Mouse (Mus musculus): Measurements from ENCODE around the gene Gm11639. TPM values are rescaled to one million over a fixed set of nuclear protein-coding genes. Genes with fewer than 3 reads are reported as not detected.

Gm11639 gene
- total and polyA plus RNA-seq, 3 experiments, result 0.21 to 0.67 (median 0.32) TPM

GRCm38 (mm10) chr11:104662573-104662972 is 22.9 kb upstream of the Gm11639 start:
- DNase-seq (ENCODE audit: extremely low read depth), result no peak
- H3K9ac ChIP-seq (ENCODE audit: insufficient read depth, low read depth), result no peak overlapping the region
- dilution Hi-C loops (cut with MboI; ENCODE audit: extremely low pct_ligation_motif_present, extremely low pct_unique_long_range_greater_than_20kb, low sequenced_read_pairs), result no loop called here
- no peak overlapping the region for H3K27ac ChIP-seq (ENCODE audit: insufficient read depth, low read depth)
- peaks cover 1 to 24% of the 10 kb centered on the region in 2 experiments; a peak in 2 of 4 replicates for H3K4me1 ChIP-seq (ENCODE audit: control insufficient read depth in 1 of 2, insufficient read depth in 2 of 2)
- TF ChIP-seq POLR2A (IDR thresholded peaks at IDR 0.05; ENCODE audit: low read depth, low read length) (no peak), MEF2A (IDR thresholded peaks at IDR 0.05; ENCODE audit: borderline replicate concordance, low read depth, low read length) (no peak), CTCF (conservative IDR thresholded peaks at IDR 0.05 in 1 of 2, IDR thresholded peaks at IDR 0.05 in 1 of 2; ENCODE audit: low read depth in 2 of 2, low read length in 2 of 2) (no peak), USF1 (IDR thresholded peaks at IDR 0.05; ENCODE audit: low read depth, low read length) (no peak), ZMIZ1 (IDR thresholded peaks at IDR 0.05; ENCODE audit: low read depth, low read length) (no peak), ZKSCAN1 (IDR thresholded peaks at IDR 0.05; ENCODE audit: borderline replicate concordance, low read depth, low read length) (no peak), POLR2AphosphoS2 (IDR thresholded peaks at IDR 0.05; ENCODE audit: low read depth, low read length) (no peak), ZNF384 (IDR thresholded peaks at IDR 0.05; ENCODE audit: low read depth, low read length) (no peak), PAX5 (IDR thresholded peaks at IDR 0.05; ENCODE audit: low read length) (no peak), ZC3H11A (IDR thresholded peaks at IDR 0.05; ENCODE audit: low read depth, low read length) (no peak), MAZ (IDR thresholded peaks at IDR 0.05; ENCODE audit: low read depth, low read length) (no peak), SIN3A (IDR thresholded peaks at IDR 0.05; ENCODE audit: low read length) (no peak), RCOR1 (conservative IDR thresholded peaks at IDR 0.05; ENCODE audit: low read depth, low read length) (no peak), ETS1 (conservative IDR thresholded peaks at IDR 0.05; ENCODE audit: low read depth, low read length) (no peak), USF2 (conservative IDR thresholded peaks at IDR 0.05; ENCODE audit: low read depth, low read length) (no peak), KAT2A (IDR thresholded peaks at IDR 0.05; ENCODE audit: insufficient replicate concordance, low read length) (no peak), JUND (conservative IDR thresholded peaks at IDR 0.05; ENCODE audit: low read depth, low read length) (no peak), RAD21 (IDR thresholded peaks at IDR 0.05; ENCODE audit: low read depth, low read length) (no peak), MAX (IDR thresholded peaks at IDR 0.05; ENCODE audit: low read length) (no peak)
- no peaks in the 10 kb centered on the region for H3K79me2 ChIP-seq (replicated peaks; ENCODE audit: control insufficient read depth, extremely low read depth, insufficient read depth, poor library complexity, severe bottlenecking)
- peaks cover 0 to 68% of the 10 kb centered on the region in 2 experiments for H3K36me3 ChIP-seq (replicated peaks in 1 of 2; ENCODE audit: control insufficient read depth in 1 of 2, insufficient read depth in 1 of 2, low read length in 1 of 2)
- in situ Hi-C loops (cut with MboI; ENCODE audit: low pct_ligation_motif_present, low pct_unique_long_range_greater_than_20kb, low sequenced_read_pairs), result no loop called here
- H3K27me3 ChIP-seq (replicated peaks), result no peaks in the 10 kb centered on the region
- H3K9me3 ChIP-seq (replicated peaks; ENCODE audit: low read length), result peaks cover 11% of the 10 kb centered on the region
- no peak overlapping the region for H3K4me3 ChIP-seq (replicated peaks in 1 of 3; ENCODE audit: low read depth in 2 of 3, low read length in 2 of 3, poor library complexity in 1 of 3)
- H3K4me2 ChIP-seq (ENCODE audit: insufficient read depth, low read depth, poor library complexity, severe bottlenecking), result no peak overlapping the region

- dilution Hi-C loops (cut with MboI; ENCODE audit: extremely low pct_ligation_motif_present, extremely low pct_unique_long_range_greater_than_20kb, low sequenced_read_pairs), result no loop called here
Measured at GRCm38 (mm10) chr11:104663241-104663877, 22.1 kb upstream of the Gm11639 start.

More at GRCm38 (mm10) chr11:104663241-104663877, 22.1 kb upstream of the Gm11639 start:
- TF ChIP-seq GABPA (IDR thresholded peaks at IDR 0.05; ENCODE audit: insufficient replicate concordance, low read depth, low read length), result no peak
- no peak for TF ChIP-seq USF1 (IDR thresholded peaks at IDR 0.05; ENCODE audit: low read depth, low read length)
- peak in 1 of 2 experiments; percentile 33; a peak in 2 of 4 replicates for TF ChIP-seq CTCF (conservative IDR thresholded peaks at IDR 0.05 in 1 of 2, IDR thresholded peaks at IDR 0.05 in 1 of 2; ENCODE audit: low read depth in 2 of 2, low read length in 2 of 2)
- no peak for TF ChIP-seq MXI1 (IDR thresholded peaks at IDR 0.05; ENCODE audit: low read depth, low read length)
- TF ChIP-seq SMC3 (IDR thresholded peaks at IDR 0.05; ENCODE audit: low read depth, low read length), result peak; percentile 18; the same call in 1 of the 2 replicates
- no peak for TF ChIP-seq CHD2 (IDR thresholded peaks at IDR 0.05; ENCODE audit: low read length)
- TF ChIP-seq ZKSCAN1 (IDR thresholded peaks at IDR 0.05; ENCODE audit: borderline replicate concordance, low read depth, low read length), result no peak
- peak; percentile 38 for TF ChIP-seq RAD21 (IDR thresholded peaks at IDR 0.05; ENCODE audit: low read depth, low read length)
- no peak for TF ChIP-seq CHD1 (IDR thresholded peaks at IDR 0.05; ENCODE audit: low read depth, low read length)
- no peaks in the 10 kb centered on the region for H3K27me3 ChIP-seq (replicated peaks)
- no peak overlapping the region for H3K27ac ChIP-seq (ENCODE audit: insufficient read depth, low read depth)
- no peak for DNase-seq (ENCODE audit: extremely low read depth)
- H3K36me3 ChIP-seq (replicated peaks in 1 of 2; ENCODE audit: control insufficient read depth in 1 of 2, insufficient read depth in 1 of 2, low read length in 1 of 2), result peaks cover 0 to 71% of the 10 kb centered on the region in 2 experiments
- peaks cover 3 to 30% of the 10 kb centered on the region in 2 experiments; a peak in 2 of 4 replicates for H3K4me1 ChIP-seq (ENCODE audit: control insufficient read depth in 1 of 2, insufficient read depth in 2 of 2)
- H3K9ac ChIP-seq (ENCODE audit: insufficient read depth, low read depth), result no peak overlapping the region
- H3K4me2 ChIP-seq (ENCODE audit: insufficient read depth, low read depth, poor library complexity, severe bottlenecking), result no peak overlapping the region
- no peaks in the 10 kb centered on the region for H3K79me2 ChIP-seq (replicated peaks; ENCODE audit: control insufficient read depth, extremely low read depth, insufficient read depth, poor library complexity, severe bottlenecking)
- H3K4me3 ChIP-seq (replicated peaks in 1 of 3; ENCODE audit: low read depth in 2 of 3, low read length in 2 of 3, poor library complexity in 1 of 3), result no peak overlapping the region
- H3K9me3 ChIP-seq (replicated peaks; ENCODE audit: low read length), result peaks cover 11% of the 10 kb centered on the region
- in situ Hi-C loops (cut with MboI; ENCODE audit: low pct_ligation_motif_present, low pct_unique_long_range_greater_than_20kb, low sequenced_read_pairs), result no loop called here

All from CH12.LX (cell line).